Mouse (Mus musculus): ENCODE measurements around the gene Arid1a.

DNA sequence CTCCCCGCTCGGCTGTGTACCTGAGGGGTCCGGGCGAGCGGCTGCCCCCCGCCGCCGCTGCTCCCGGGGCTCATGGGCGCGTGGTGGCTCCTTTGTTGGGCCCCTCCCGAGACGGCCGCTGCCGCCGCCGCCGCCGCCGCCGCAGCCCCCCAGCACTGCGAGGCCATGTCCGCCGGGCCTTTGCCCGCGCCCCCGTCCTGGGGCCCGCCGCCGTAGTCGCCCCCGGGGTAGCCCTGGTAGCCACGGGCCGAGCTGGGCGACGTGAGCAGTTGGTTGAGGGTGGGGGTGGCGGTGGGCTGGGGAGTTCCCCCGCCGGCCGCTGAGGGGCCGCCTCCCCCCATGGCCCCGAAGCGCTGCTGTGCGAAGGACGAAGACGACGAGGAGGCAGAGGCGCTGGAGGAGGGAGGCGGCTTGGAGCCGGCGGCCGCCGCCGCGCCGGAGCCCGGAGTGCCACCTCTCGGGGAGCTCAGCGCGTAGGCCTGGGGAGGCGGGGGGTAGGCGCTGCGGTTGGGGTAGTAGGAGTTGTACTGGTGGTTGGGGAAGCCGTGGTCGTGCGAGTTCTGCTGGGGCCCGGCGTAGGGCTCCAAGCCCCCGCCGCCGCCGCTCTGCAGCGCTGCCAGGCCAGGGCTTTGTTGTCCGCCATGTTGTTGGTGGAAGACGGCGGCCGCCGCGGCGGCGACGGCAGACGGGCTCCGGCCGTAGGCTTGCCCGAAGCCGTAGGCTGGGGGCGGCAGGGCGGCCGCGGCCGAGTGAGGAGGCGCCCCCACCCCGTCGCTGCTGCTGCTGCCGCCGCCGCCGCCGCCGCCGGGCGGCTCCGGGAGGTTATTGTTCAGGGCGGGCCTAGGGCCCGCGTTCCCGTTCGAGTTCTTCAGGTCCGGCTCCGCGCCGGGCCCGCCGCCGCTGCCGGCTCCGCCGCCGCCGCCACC lies 3.9 kb downstream of the Arid1a start:
- TF ChIP-seq TAL1 (IDR thresholded peaks at IDR 0.05; ENCODE audit: low read length) (no peak), GATA1 (IDR thresholded peaks at IDR 0.05; ENCODE audit: low read length) (no peak)
